Mouse (Mus musculus) midbrain, embryonic 16.5 days (tissue): ENCODE results near the gene Snx8. TPM values are rescaled to one million over a fixed set of nuclear protein-coding genes. Genes with fewer than 3 reads are reported as not detected.

Experiments used
- ATAC-seq: fragments of 200-750 bp; cut with Nextera tagmentation; 2 replicates; pipeline ENCODE4 v1.8.0; 2017; ENCODE audit warnings: moderate TSS enrichment
- H3K27ac ChIP-seq: fragments of 300-500 bp; sonication (generic); 2 replicates; pipeline ENCODE4 v1.5.1; 2014; ENCODE audit warnings: mild to moderate bottlenecking, low read length, mixed read lengths
- H3K27me3 ChIP-seq: fragments of 300-500 bp; sonication (generic); 2 replicates; pipeline ENCODE4 v1.6.1; 2014; ENCODE audit warnings: low read depth, low read length, mixed read lengths; ENCODE audit not compliant: control insufficient read depth, insufficient read depth
- H3K36me3 ChIP-seq: fragments of 300-500 bp; sonication (generic); 2 replicates; pipeline ENCODE4 v1.6.1; 2014; ENCODE audit warnings: mild to moderate bottlenecking, low read length, moderate library complexity, mixed read lengths; ENCODE audit not compliant: control insufficient read depth, insufficient read depth
- H3K4me1 ChIP-seq: fragments of 300-500 bp; sonication (generic); 2 replicates; pipeline ENCODE4 v1.6.1; 2014; ENCODE audit warnings: mild to moderate bottlenecking, low read length, mixed read lengths; ENCODE audit not compliant: control insufficient read depth, insufficient read depth
- H3K4me2 ChIP-seq: fragments of 300-500 bp; sonication (generic); 2 replicates; pipeline ENCODE4 v1.6.1; 2014; ENCODE audit warnings: mild to moderate bottlenecking, low read length, mixed read lengths
- H3K4me3 ChIP-seq: fragments of 300-500 bp; sonication (generic); 2 replicates; pipeline ENCODE4 v1.5.1; 2014; ENCODE audit warnings: low read depth, mild to moderate bottlenecking, low read length, moderate library complexity, mixed read lengths
- H3K9ac ChIP-seq: fragments of 300-500 bp; sonication (generic); 2 replicates; pipeline ENCODE4 v1.6.1; 2014; ENCODE audit warnings: low read depth, low read length, mixed read lengths
- H3K9me3 ChIP-seq: fragments of 300-500 bp; sonication (generic); replicated peaks from 2 replicates; pipeline ENCODE4 v1.6.1; 2014; ENCODE audit warnings: mild to moderate bottlenecking, low read length, mixed read lengths; ENCODE audit not compliant: control insufficient read depth, poor library complexity, severe bottlenecking
- WGBS: fragments of 180-500 bp; shearing (Covaris S2); extraction: QIAGEN DNeasy Blood & Tissue Kit; methylation state at CpG from one replicate; pipeline ENCODE4 v1.1.7; 2014; 5-methylcytosine and 5-hydroxymethylcytosine counted together
- polyA plus RNA-seq: library from polyadenylated mRNA; unstranded; fragments of >200 nt; fragmentation: Nextera tagmentation; extraction: Ambion mirVana; gene quantifications from 2 replicates; pipeline ENCODE4 v1.2.1, GENCODE M21; 2015

Snx8 gene
- polyA plus RNA-seq: 44.7 and 46.4 TPM in 2 replicates

GRCm38 (mm10) chr5:140388588-140389576, at the start of gene Snx8:
Snx8 (minus strand) TSS chr5:140389262.
- peak; percentile 92 for ATAC-seq
- peak within 1 kb of the TSS; percentile 83 for H3K9ac ChIP-seq
- no peaks in the 10 kb centered on the region for H3K27me3 ChIP-seq
- H3K36me3 ChIP-seq: no peaks in the 10 kb centered on the region
- H3K4me2 ChIP-seq: peak within 1 kb of the TSS; percentile 73
- peak within 1 kb of the TSS; percentile 59 for H3K27ac ChIP-seq
- WGBS: under 1% methylated on average over 59 of the region's 63 CpGs
- H3K4me3 ChIP-seq: peak within 1 kb of the TSS; percentile 79
- H3K9me3 ChIP-seq: no peaks in the 10 kb centered on the region
- peaks cover 15% of the 10 kb centered on the region for H3K4me1 ChIP-seq

GRCm38 (mm10) chr5:140425016-140425783, 36.1 kb upstream of the Snx8 start:
- no peak overlapping the region for H3K27ac ChIP-seq
- no peaks in the 10 kb centered on the region for H3K9me3 ChIP-seq
- H3K36me3 ChIP-seq: peaks cover 24% of the 10 kb centered on the region
- H3K27me3 ChIP-seq: no peaks in the 10 kb centered on the region
- 91% methylated on average over 17 of the region's 17 CpGs for WGBS
- no peak overlapping the region for H3K4me3 ChIP-seq
- no peak overlapping the region for H3K9ac ChIP-seq
- H3K4me2 ChIP-seq: no peak overlapping the region
- H3K4me1 ChIP-seq: peaks cover 18% of the 10 kb centered on the region
- ATAC-seq: no peak

- Histone ChIP-seq H3K9ac (peak overlapping the region; percentile 96; the same call in 1 of the 2 replicates), H3K4me2 (peak overlapping the region; percentile 88), H3K27me3 (no peaks in the 10 kb centered on the region), H3K4me1 (peaks cover 25% of the 10 kb centered on the region), H3K9me3 (no peaks in the 10 kb centered on the region), H3K36me3 (no peaks in the 10 kb centered on the region), H3K27ac (no peak overlapping the region), H3K4me3 (peak overlapping the region; percentile 100)
- 69% methylated on average over 4 of the region's 4 CpGs for WGBS
- ATAC-seq: no peak
Measured at GRCm38 (mm10) chr5:140420616-140421015, 31.6 kb upstream of the Snx8 start.

DNA sequence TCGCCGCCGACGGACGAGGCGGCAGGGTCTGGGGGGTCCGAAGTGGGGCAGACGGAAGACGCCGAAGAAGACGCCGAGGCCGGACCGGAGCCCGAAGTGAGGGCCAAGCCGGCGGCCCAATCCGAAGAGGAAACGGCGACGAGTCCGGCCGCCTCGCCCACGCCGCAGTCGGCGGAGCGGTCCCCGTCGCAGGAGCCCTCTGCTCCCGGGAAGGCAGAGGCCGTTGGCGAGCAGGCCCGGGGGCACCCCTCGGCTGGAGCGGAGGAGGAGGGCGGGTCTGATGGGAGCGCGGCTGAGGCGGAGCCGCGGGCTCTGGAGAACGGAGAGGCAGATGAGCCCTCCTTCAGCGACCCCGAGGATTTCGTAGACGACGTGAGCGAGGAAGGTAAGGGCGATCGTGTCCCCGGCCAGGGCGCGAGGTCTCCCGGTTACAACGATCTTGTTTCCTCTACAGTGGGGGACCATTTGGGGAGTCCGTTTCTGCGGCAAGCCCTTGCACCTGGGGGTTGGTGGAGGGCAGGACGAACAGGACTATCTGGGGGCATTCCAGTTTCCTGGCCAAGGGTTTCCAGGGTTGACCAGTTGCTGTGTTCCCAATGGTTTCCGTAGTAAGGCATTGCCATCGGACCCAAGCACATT, 30.5 kb upstream of the Snx8 start:
- under 1% methylated on average over 62 of the region's 62 CpGs for WGBS
- Histone ChIP-seq H3K9ac (peak overlapping the region; percentile 96), H3K4me3 (peak overlapping the region; percentile 100), H3K4me1 (peaks cover 25% of the 10 kb centered on the region), H3K27me3 (no peaks in the 10 kb centered on the region), H3K27ac (peak overlapping the region; percentile 93), H3K36me3 (no peaks in the 10 kb centered on the region), H3K4me2 (peak overlapping the region; percentile 88), H3K9me3 (no peaks in the 10 kb centered on the region)
- ATAC-seq: peak; percentile 16

DNA sequence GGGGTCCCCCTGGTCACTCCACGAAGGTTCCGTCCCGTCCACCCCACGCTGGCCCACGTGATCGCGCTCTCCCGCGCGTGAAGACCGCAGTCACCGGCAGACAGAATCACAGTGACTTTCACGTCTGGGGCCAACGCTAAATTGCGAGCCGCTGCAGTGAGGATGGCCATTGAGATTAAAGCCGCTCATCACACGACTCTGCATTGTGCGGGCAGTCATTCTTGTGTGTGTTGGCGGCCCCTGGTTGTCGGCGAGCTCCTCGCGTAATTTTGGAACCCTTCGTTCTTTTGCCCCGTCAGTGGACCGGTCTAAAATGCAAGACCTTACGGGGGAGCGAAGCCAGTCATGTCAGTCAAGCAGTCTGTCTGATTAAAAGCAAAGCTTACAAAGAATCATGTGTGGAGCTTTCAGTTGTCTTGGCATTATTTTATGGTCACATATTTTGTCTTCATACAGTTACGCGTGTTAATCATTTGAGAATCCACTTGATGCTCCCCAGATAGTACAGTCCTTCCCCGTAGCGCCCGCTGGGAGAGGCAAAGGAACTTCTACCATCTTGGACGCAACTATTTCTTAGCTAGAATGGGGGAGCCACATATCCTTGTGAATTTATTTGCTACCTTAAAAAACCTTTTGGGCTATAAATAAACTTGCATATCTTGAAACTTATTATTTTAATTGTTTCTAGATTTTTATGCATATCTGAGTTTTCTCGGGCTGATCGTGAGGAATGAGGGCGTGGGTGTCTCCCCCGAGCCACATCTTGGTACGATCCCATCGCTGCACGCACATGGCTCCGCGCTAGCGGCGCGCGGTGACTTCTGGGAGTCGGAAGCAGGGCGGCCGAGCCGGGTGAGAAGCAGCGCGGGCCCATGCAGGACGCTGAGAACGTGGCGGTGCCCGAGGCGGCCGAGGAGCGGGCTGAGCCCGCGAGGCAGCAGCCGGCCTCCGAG, 29.7 kb upstream of the Snx8 start, which contains the start of gene Eif3b:
Eif3b (plus strand) TSS at position 840 of the 953 bp plus-strand sequence.
- ATAC-seq: peak; percentile 95
- peak within 1 kb of the TSS; percentile 96 for H3K9ac ChIP-seq
- H3K4me3 ChIP-seq: peak within 1 kb of the TSS; percentile 100
- WGBS: under 1% methylated on average over 65 of the region's 65 CpGs
- no peaks in the 10 kb centered on the region for H3K27me3 ChIP-seq
- H3K9me3 ChIP-seq: no peaks in the 10 kb centered on the region
- H3K27ac ChIP-seq: peak within 1 kb of the TSS; percentile 93
- H3K36me3 ChIP-seq: no peaks in the 10 kb centered on the region
- H3K4me1 ChIP-seq: peaks cover 25% of the 10 kb centered on the region
- H3K4me2 ChIP-seq: peak within 1 kb of the TSS; percentile 88

DNA sequence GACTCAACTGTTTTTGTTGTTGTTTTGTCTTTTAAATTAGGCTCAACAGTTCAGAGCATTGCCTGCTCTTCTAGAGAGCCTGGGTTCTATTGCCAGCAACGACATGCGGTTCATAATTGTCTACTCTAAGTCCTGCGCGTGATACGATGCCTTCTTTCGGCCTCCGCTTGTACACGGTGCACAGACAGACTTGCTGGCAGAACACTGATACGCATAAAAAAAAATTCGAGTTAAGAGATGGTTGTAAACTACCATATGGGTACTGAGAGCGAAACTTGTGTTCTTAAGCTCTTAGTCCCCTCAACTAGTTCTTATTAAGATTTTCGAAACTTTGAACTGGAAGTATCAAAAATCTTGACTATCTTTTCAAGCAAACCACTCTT, 29.0 kb upstream of the Snx8 start:
- 0 out of 2 replicates have a peak, but pooled peaks have one; percentile 29 for ATAC-seq
- under 1% methylated on average over 12 of the region's 12 CpGs for WGBS

GRCm38 (mm10) chr5:140414647-140415046, 25.6 kb upstream of the Snx8 start:
- no peaks in the 10 kb centered on the region for H3K9me3 ChIP-seq
- no peak for ATAC-seq

More for the DNA sequence above, 29.0 kb upstream of the Snx8 start:
- peak overlapping the region; percentile 88 for H3K4me2 ChIP-seq
- H3K4me1 ChIP-seq: peaks cover 25% of the 10 kb centered on the region
- H3K27ac ChIP-seq: peak overlapping the region; percentile 93
- H3K27me3 ChIP-seq: no peaks in the 10 kb centered on the region
- H3K4me3 ChIP-seq: peak overlapping the region; percentile 100
- peak overlapping the region; percentile 78 for H3K9ac ChIP-seq
- no peaks in the 10 kb centered on the region for H3K36me3 ChIP-seq
- no peaks in the 10 kb centered on the region for H3K9me3 ChIP-seq

GRCm38 (mm10) chr5:140411339-140411738, 22.3 kb upstream of the Snx8 start:
- H3K27ac ChIP-seq: no peak overlapping the region
- H3K9me3 ChIP-seq: no peaks in the 10 kb centered on the region
- no peak for ATAC-seq
- no peak overlapping the region for H3K4me2 ChIP-seq
- H3K4me3 ChIP-seq: no peak overlapping the region
- no peaks in the 10 kb centered on the region for H3K27me3 ChIP-seq
- H3K36me3 ChIP-seq: no peaks in the 10 kb centered on the region
- no peak overlapping the region for H3K9ac ChIP-seq
- no peaks in the 10 kb centered on the region for H3K4me1 ChIP-seq
- WGBS: 39% methylated on average over 8 of the region's 8 CpGs

More at GRCm38 (mm10) chr5:140414647-140415046, 25.6 kb upstream of the Snx8 start:
- 68% methylated on average over 4 of the region's 4 CpGs for WGBS
- H3K9ac ChIP-seq: no peak overlapping the region
- no peak overlapping the region for H3K27ac ChIP-seq
- H3K4me3 ChIP-seq: no peak overlapping the region
- H3K4me2 ChIP-seq: no peak overlapping the region
- peaks cover 4% of the 10 kb centered on the region for H3K4me1 ChIP-seq
- no peaks in the 10 kb centered on the region for H3K36me3 ChIP-seq
- H3K27me3 ChIP-seq: no peaks in the 10 kb centered on the region
